Mouse (Mus musculus): ENCODE measurements at regions not wholly inside any gene's neighbourhood (a gene's known extent, or its start where the extent isn't known, plus 50 kb on each side); places are given as distances from the start of the nearest gene placed in this dataset.
A peak's percentile ranks its signal among the peaks of the same experiment; 100 is the strongest.

DNA sequence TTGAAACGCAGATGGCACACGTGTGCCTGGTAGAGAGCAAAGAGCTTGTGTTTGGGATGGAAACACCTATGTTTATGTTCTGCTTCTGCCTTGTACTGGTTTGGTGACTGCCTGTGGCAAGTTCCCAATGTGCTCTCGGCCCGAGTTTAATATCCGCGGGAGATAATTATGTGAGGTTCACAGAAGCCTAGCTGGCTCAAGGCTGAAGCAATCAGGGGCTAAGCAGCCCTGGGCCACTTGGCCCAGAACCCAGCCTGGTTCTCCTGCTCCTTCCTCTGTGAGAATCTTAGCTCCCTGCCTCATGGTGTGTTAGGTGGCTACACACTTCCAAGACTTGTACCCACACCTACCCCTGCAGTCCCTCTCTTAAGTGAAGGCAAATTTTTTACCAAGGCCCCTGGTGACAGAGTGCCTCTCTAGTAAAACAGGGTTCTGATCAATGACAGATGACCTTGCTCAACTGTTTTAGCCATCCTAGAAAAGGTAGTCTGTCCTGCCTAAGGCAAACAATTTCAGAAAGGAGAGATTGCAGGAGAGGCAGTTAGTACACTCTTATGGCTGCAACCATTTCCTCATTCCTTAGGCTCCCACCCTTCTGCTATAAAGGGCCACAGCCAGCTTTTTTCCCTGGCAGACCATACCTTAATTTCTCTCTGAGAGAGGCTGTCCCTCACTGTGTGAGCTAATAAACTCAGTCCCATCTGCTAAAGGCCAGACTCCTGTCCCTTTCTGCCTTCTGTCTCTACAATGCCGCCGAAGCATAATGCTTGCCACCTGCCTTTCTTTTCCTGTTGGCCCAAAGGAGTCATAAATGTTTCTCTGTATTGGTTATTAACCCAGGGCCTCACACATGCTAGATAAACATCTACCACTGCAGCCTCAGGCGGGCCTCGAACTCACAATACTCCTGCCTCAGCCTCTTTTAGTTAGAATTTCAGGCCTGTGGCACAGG lies 61.9 kb upstream of the Dapl1 start:
- Histone ChIP-seq H3K27ac (ENCODE audit: low read depth) (peak overlapping the region; percentile 56; the same call in 1 of the 2 replicates), H3K4me1 (ENCODE audit: insufficient read depth) (no peaks in the 10 kb centered on the region), H3K9me3 (ENCODE audit: low read depth, low read length) (no peaks in the 10 kb centered on the region), H3K36me3 (ENCODE audit: insufficient read depth) (no peaks in the 10 kb centered on the region), H3K9ac (no peak overlapping the region), H3K4me2 (no peak overlapping the region), H3K27me3 (ENCODE audit: insufficient read depth, low read length) (no peaks in the 10 kb centered on the region), H3K4me3 (ENCODE audit: low read depth, low read length) (no peak overlapping the region)
- ATAC-seq (ENCODE audit: insufficient read depth) (no peak), DNase-seq (no peak)
- WGBS: 70% methylated on average over 10 of the region's 10 CpGs
- no peak for TF ChIP-seq CTCF (IDR thresholded peaks at IDR 0.05; ENCODE audit: low read depth)

DNA sequence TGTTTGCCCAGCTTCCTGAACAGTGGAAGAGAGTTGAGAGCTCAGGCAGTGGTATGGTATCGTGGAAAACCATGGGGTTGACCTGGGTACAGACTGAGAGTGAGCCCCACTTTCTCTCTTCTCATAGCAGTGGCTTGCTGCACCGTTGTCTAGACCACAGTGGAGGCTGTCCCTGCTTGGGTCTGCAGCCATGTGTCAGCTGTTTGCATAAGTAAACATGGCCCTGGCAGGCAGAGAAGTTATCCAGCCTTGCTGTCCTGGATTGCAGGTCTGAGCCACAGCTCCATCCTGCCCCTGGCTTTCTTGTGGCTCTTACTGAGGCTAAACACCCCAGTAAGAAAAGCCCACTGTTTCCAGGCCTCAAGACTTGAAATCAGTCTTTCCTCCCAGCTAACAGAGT lies 60.2 kb upstream of the Dapl1 start:
- no peak overlapping the region for H3K4me2 ChIP-seq
- TF ChIP-seq CTCF (IDR thresholded peaks at IDR 0.05; ENCODE audit: low read depth): no peak
- H3K36me3 ChIP-seq (ENCODE audit: insufficient read depth): no peaks in the 10 kb centered on the region
- ATAC-seq (ENCODE audit: insufficient read depth): no peak
- no peaks in the 10 kb centered on the region for H3K27me3 ChIP-seq (ENCODE audit: insufficient read depth, low read length)
- H3K27ac ChIP-seq (ENCODE audit: low read depth): no peak overlapping the region
- no peak for DNase-seq
- no peaks in the 10 kb centered on the region for H3K9me3 ChIP-seq (ENCODE audit: low read depth, low read length)
- H3K4me1 ChIP-seq (ENCODE audit: insufficient read depth): no peaks in the 10 kb centered on the region
- H3K4me3 ChIP-seq (ENCODE audit: low read depth, low read length): no peak overlapping the region
- 63% methylated on average over 2 of the region's 2 CpGs for WGBS
- H3K9ac ChIP-seq: no peak overlapping the region

DNA sequence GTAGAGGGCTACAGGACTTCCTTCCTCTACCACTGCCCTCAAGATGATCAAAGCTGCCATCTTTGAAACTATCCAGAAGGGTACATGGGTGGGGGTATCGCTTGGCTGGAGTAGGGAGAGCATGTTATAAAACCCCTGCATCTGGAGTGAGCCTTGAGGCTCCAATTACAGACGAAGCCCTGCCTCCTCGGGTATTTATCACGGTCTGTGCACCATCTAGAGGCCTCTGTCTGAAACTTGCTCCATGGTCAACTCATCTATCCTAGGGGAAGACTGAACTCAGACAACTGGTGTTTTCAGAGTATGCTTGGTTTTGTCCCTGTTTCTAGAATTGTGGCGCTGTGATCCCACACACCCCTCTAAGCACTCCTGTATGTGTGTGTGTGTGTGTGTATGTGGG lies 59.7 kb upstream of the Dapl1 start:
- ATAC-seq (ENCODE audit: insufficient read depth) (peak; percentile 67; the same call in 1 of the 2 replicates), DNase-seq (peak; percentile 76)
- Histone ChIP-seq H3K4me3 (ENCODE audit: low read depth, low read length) (no peak overlapping the region), H3K36me3 (ENCODE audit: insufficient read depth) (no peaks in the 10 kb centered on the region), H3K9me3 (ENCODE audit: low read depth, low read length) (no peaks in the 10 kb centered on the region), H3K27me3 (ENCODE audit: insufficient read depth, low read length) (no peaks in the 10 kb centered on the region), H3K27ac (ENCODE audit: low read depth) (no peak overlapping the region), H3K4me2 (no peak overlapping the region), H3K9ac (no peak overlapping the region), H3K4me1 (ENCODE audit: insufficient read depth) (no peaks in the 10 kb centered on the region)
- TF ChIP-seq CTCF (IDR thresholded peaks at IDR 0.05; ENCODE audit: low read depth): peak; percentile 54
- WGBS: 36% methylated on average over 5 of the region's 5 CpGs

DNA sequence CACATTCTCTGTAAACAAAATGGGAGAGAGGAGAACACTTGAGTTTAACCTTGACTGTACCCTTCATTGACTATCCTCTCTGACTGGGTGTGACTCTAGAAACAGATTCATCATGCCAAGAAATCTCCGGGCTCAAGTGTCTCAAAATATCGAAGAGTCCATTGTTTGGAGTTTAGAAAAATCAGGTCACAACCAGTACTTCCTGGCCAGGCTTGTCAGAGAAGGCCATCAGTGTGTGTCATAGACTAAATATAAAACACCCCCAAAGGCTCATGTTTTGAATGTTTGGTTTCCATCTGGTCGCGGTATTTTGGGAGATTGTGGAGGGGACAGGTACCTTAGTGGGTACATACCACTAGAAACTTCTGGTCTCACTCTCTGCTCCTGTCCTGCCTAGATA lies 58.6 kb upstream of the Dapl1 start:
- H3K4me2 ChIP-seq: no peak overlapping the region
- H3K4me3 ChIP-seq (ENCODE audit: low read depth, low read length): no peak overlapping the region
- no peak overlapping the region for H3K9ac ChIP-seq
- no peak overlapping the region for H3K27ac ChIP-seq (ENCODE audit: low read depth)
- no peaks in the 10 kb centered on the region for H3K9me3 ChIP-seq (ENCODE audit: low read depth, low read length)
- no peaks in the 10 kb centered on the region for H3K36me3 ChIP-seq (ENCODE audit: insufficient read depth)
- ATAC-seq (ENCODE audit: insufficient read depth): no peak
- DNase-seq: no peak
- TF ChIP-seq CTCF (IDR thresholded peaks at IDR 0.05; ENCODE audit: low read depth): no peak
- no peaks in the 10 kb centered on the region for H3K27me3 ChIP-seq (ENCODE audit: insufficient read depth, low read length)
- H3K4me1 ChIP-seq (ENCODE audit: insufficient read depth): no peaks in the 10 kb centered on the region
- WGBS: 75% methylated on average over 4 of the region's 4 CpGs

DNA sequence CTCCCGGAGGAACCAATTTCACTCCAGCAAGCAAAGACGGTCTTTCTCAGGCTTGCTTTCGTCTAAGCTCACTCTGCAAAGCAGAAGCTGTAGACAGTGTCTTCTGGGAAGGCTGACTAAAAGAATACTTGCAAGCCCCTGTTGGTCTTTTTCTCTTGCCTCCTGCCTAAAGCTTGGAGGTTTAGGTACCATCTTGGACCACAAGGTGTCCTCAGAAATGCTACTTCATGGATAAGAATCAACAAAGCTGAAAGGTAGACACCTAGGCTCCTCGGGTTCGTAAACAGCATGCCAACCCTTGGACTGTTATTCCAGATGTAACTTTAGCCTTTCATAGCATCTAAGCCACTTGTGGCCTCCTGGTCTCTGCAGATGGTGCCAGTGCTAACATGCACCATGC lies 53.0 kb upstream of the Dapl1 start:
- Histone ChIP-seq H3K9ac (no peak overlapping the region), H3K36me3 (ENCODE audit: insufficient read depth) (no peaks in the 10 kb centered on the region), H3K27ac (ENCODE audit: low read depth) (no peak overlapping the region), H3K9me3 (ENCODE audit: low read depth, low read length) (no peaks in the 10 kb centered on the region), H3K4me1 (ENCODE audit: insufficient read depth) (no peaks in the 10 kb centered on the region), H3K27me3 (ENCODE audit: insufficient read depth, low read length) (no peaks in the 10 kb centered on the region), H3K4me3 (ENCODE audit: low read depth, low read length) (no peak overlapping the region), H3K4me2 (no peak overlapping the region)
- DNase-seq (no peak), ATAC-seq (ENCODE audit: insufficient read depth) (no peak)
- TF ChIP-seq CTCF (IDR thresholded peaks at IDR 0.05; ENCODE audit: low read depth): no peak
- WGBS: 91% methylated on average over 5 of the region's 5 CpGs

DNA sequence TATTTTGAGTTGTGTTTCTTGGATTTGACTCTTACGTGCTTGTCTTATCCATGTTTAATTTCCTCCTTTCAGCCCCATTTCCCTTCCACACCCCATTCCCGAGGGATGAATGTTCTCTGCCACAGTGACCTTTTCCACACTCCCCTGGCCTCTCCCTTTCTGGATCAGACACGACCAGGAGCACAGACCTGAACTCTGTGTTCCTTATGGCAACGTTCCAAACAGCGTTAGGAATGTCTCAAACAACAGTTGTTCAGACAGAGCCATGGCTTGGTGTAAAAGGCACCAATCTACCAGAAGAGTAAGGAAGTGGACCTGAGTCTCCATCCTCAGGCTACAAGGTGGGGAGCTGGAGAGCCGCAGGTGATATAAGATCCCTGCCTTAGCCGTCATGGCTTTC lies 52.6 kb upstream of the Dapl1 start:
- 66% methylated on average over 7 of the region's 7 CpGs for WGBS
- ATAC-seq (ENCODE audit: insufficient read depth) (no peak), DNase-seq (no peak)
- TF ChIP-seq CTCF (IDR thresholded peaks at IDR 0.05; ENCODE audit: low read depth): no peak
- Histone ChIP-seq H3K4me1 (ENCODE audit: insufficient read depth) (no peaks in the 10 kb centered on the region), H3K9ac (no peak overlapping the region), H3K36me3 (ENCODE audit: insufficient read depth) (no peaks in the 10 kb centered on the region), H3K4me3 (ENCODE audit: low read depth, low read length) (no peak overlapping the region), H3K27me3 (ENCODE audit: insufficient read depth, low read length) (no peaks in the 10 kb centered on the region), H3K9me3 (ENCODE audit: low read depth, low read length) (no peaks in the 10 kb centered on the region), H3K27ac (ENCODE audit: low read depth) (no peak overlapping the region), H3K4me2 (no peak overlapping the region)
